Mouse (Mus musculus): Measurements from ENCODE around the gene Akirin1. TPM values are rescaled to one million over a fixed set of nuclear protein-coding genes. Genes with fewer than 3 reads are reported as not detected.
A peak's percentile ranks its signal among the peaks of the same experiment; 100 is the strongest.

Akirin1 gene
- polyA plus RNA-seq, 1 experiment from 2014 or later: 47.2 TPM

GRCm38 (mm10) chr4:123707340-123707739 is 42.8 kb downstream of the Akirin1 start:
- WGBS: 91% methylated on average over 5 of the region's 5 CpGs
- Histone ChIP-seq H3K36me3 (ENCODE audit: control insufficient read depth, insufficient read depth, low read length) (peaks cover 4% of the 10 kb centered on the region), H3K27ac (ENCODE audit: low read length) (no peak overlapping the region), H3K4me3 (ENCODE audit: low read depth, low read length) (no peak overlapping the region), H3K4me1 (ENCODE audit: control insufficient read depth, insufficient read depth, low read length) (no peaks in the 10 kb centered on the region), H3K9ac (replicated peaks; ENCODE audit: low read depth, low read length) (no peak overlapping the region), H3K9me3 (ENCODE audit: control insufficient read depth, low read depth, low read length) (no peaks in the 10 kb centered on the region), H3K27me3 (ENCODE audit: control insufficient read depth, insufficient read depth, low read length) (no peaks in the 10 kb centered on the region), H3K4me2 (replicated peaks; ENCODE audit: low read depth, low read length) (no peak overlapping the region)
- ATAC-seq (ENCODE audit: insufficient number of reproducible peaks, insufficient read depth, low FRiP score, low read depth): no peak

GRCm38 (mm10) chr4:123705340-123705739 is 44.8 kb downstream of the Akirin1 start:
- 90% methylated on average over 2 of the region's 2 CpGs for WGBS

GRCm38 (mm10) chr4:123693384-123693783 is 56.8 kb downstream of the Akirin1 start:
- no peaks in the 10 kb centered on the region for H3K27me3 ChIP-seq (ENCODE audit: control insufficient read depth, insufficient read depth, low read length)
- H3K9ac ChIP-seq (replicated peaks; ENCODE audit: low read depth, low read length): no peak overlapping the region
- no peak overlapping the region for H3K27ac ChIP-seq (ENCODE audit: low read length)
- ATAC-seq (ENCODE audit: insufficient number of reproducible peaks, insufficient read depth, low FRiP score, low read depth): no peak
- no peaks in the 10 kb centered on the region for H3K9me3 ChIP-seq (ENCODE audit: control insufficient read depth, low read depth, low read length)
- H3K36me3 ChIP-seq (ENCODE audit: control insufficient read depth, insufficient read depth, low read length): no peaks in the 10 kb centered on the region
- H3K4me2 ChIP-seq (replicated peaks; ENCODE audit: low read depth, low read length): no peak overlapping the region
- H3K4me1 ChIP-seq (ENCODE audit: control insufficient read depth, insufficient read depth, low read length): no peaks in the 10 kb centered on the region
- no peak overlapping the region for H3K4me3 ChIP-seq (ENCODE audit: low read depth, low read length)
- 85% methylated on average over 12 of the region's 12 CpGs for WGBS

More at GRCm38 (mm10) chr4:123705340-123705739, 44.8 kb downstream of the Akirin1 start:
- H3K9ac ChIP-seq (replicated peaks; ENCODE audit: low read depth, low read length): no peak overlapping the region
- H3K27me3 ChIP-seq (ENCODE audit: control insufficient read depth, insufficient read depth, low read length): no peaks in the 10 kb centered on the region
- no peaks in the 10 kb centered on the region for H3K36me3 ChIP-seq (ENCODE audit: control insufficient read depth, insufficient read depth, low read length)
- no peaks in the 10 kb centered on the region for H3K9me3 ChIP-seq (ENCODE audit: control insufficient read depth, low read depth, low read length)
- ATAC-seq (ENCODE audit: insufficient number of reproducible peaks, insufficient read depth, low FRiP score, low read depth): no peak
- no peak overlapping the region for H3K4me3 ChIP-seq (ENCODE audit: low read depth, low read length)
- H3K27ac ChIP-seq (ENCODE audit: low read length): no peak overlapping the region
- H3K4me2 ChIP-seq (replicated peaks; ENCODE audit: low read depth, low read length): no peak overlapping the region
- H3K4me1 ChIP-seq (ENCODE audit: control insufficient read depth, insufficient read depth, low read length): no peaks in the 10 kb centered on the region

- Histone ChIP-seq H3K4me3 (ENCODE audit: low read depth, low read length) (no peak overlapping the region), H3K27ac (ENCODE audit: low read length) (no peak overlapping the region), H3K36me3 (ENCODE audit: control insufficient read depth, insufficient read depth, low read length) (no peaks in the 10 kb centered on the region), H3K4me1 (ENCODE audit: control insufficient read depth, insufficient read depth, low read length) (no peaks in the 10 kb centered on the region), H3K9ac (replicated peaks; ENCODE audit: low read depth, low read length) (no peak overlapping the region), H3K4me2 (replicated peaks; ENCODE audit: low read depth, low read length) (no peak overlapping the region), H3K27me3 (ENCODE audit: control insufficient read depth, insufficient read depth, low read length) (no peaks in the 10 kb centered on the region), H3K9me3 (ENCODE audit: control insufficient read depth, low read depth, low read length) (no peaks in the 10 kb centered on the region)
- no peak for ATAC-seq (ENCODE audit: insufficient number of reproducible peaks, insufficient read depth, low FRiP score, low read depth)
- 83% methylated on average over 3 of the region's 3 CpGs for WGBS
These were observed 58.1 kb downstream of the Akirin1 start for GRCm38 (mm10) chr4:123692071-123692470.

GRCm38 (mm10) chr4:123690311-123690710 is 59.8 kb downstream of the Akirin1 start:
- no peaks in the 10 kb centered on the region for H3K4me1 ChIP-seq (ENCODE audit: control insufficient read depth, insufficient read depth, low read length)
- H3K4me2 ChIP-seq (replicated peaks; ENCODE audit: low read depth, low read length): no peak overlapping the region
- H3K9ac ChIP-seq (replicated peaks; ENCODE audit: low read depth, low read length): no peak overlapping the region
- H3K27me3 ChIP-seq (ENCODE audit: control insufficient read depth, insufficient read depth, low read length): peaks cover 5% of the 10 kb centered on the region; the same call in 1 of the 2 replicates
- no peaks in the 10 kb centered on the region for H3K9me3 ChIP-seq (ENCODE audit: control insufficient read depth, low read depth, low read length)
- ATAC-seq (ENCODE audit: insufficient number of reproducible peaks, insufficient read depth, low FRiP score, low read depth): no peak
- 82% methylated on average over 10 of the region's 10 CpGs for WGBS
- H3K27ac ChIP-seq (ENCODE audit: low read length): no peak overlapping the region
- H3K36me3 ChIP-seq (ENCODE audit: control insufficient read depth, insufficient read depth, low read length): no peaks in the 10 kb centered on the region
- no peak overlapping the region for H3K4me3 ChIP-seq (ENCODE audit: low read depth, low read length)

GRCm38 (mm10) chr4:123687025-123687781 is 62.9 kb downstream of the Akirin1 start:
- Histone ChIP-seq H3K4me1 (ENCODE audit: control insufficient read depth, insufficient read depth, low read length) (no peaks in the 10 kb centered on the region), H3K27me3 (ENCODE audit: control insufficient read depth, insufficient read depth, low read length) (peaks cover 5% of the 10 kb centered on the region; the same call in 1 of the 2 replicates), H3K9ac (replicated peaks; ENCODE audit: low read depth, low read length) (peak overlapping the region; percentile 60), H3K4me3 (ENCODE audit: low read depth, low read length) (peak overlapping the region; percentile 81), H3K4me2 (replicated peaks; ENCODE audit: low read depth, low read length) (peak overlapping the region; percentile 100), H3K27ac (ENCODE audit: low read length) (no peak overlapping the region), H3K36me3 (ENCODE audit: control insufficient read depth, insufficient read depth, low read length) (no peaks in the 10 kb centered on the region), H3K9me3 (ENCODE audit: control insufficient read depth, low read depth, low read length) (no peaks in the 10 kb centered on the region)
- peak; percentile 62 for ATAC-seq (ENCODE audit: insufficient number of reproducible peaks, insufficient read depth, low FRiP score, low read depth)
- WGBS: 1% methylated on average over 46 of the region's 89 CpGs

- Histone ChIP-seq H3K4me2 (replicated peaks; ENCODE audit: low read depth, low read length) (peak overlapping the region; percentile 100), H3K27me3 (ENCODE audit: control insufficient read depth, insufficient read depth, low read length) (peaks cover 5% of the 10 kb centered on the region; the same call in 1 of the 2 replicates), H3K36me3 (ENCODE audit: control insufficient read depth, insufficient read depth, low read length) (no peaks in the 10 kb centered on the region), H3K9me3 (ENCODE audit: control insufficient read depth, low read depth, low read length) (no peaks in the 10 kb centered on the region), H3K9ac (replicated peaks; ENCODE audit: low read depth, low read length) (peak overlapping the region; percentile 60), H3K4me3 (ENCODE audit: low read depth, low read length) (peak overlapping the region; percentile 81), H3K4me1 (ENCODE audit: control insufficient read depth, insufficient read depth, low read length) (0 out of 2 replicates have a peak, but pooled peaks cover under 1% of the 10 kb centered on the region), H3K27ac (ENCODE audit: low read length) (no peak overlapping the region)
- 0 out of 2 replicates have a peak, but pooled peaks have one; percentile 5 for ATAC-seq (ENCODE audit: insufficient number of reproducible peaks, insufficient read depth, low FRiP score, low read depth)
- under 1% methylated on average over 46 of the region's 56 CpGs for WGBS
These were observed 63.6 kb downstream of the Akirin1 start for GRCm38 (mm10) chr4:123686368-123687024.

- Histone ChIP-seq H3K9me3 (ENCODE audit: control insufficient read depth, low read depth, low read length) (no peaks in the 10 kb centered on the region), H3K4me1 (ENCODE audit: control insufficient read depth, insufficient read depth, low read length) (0 out of 2 replicates have a peak, but pooled peaks cover 5% of the 10 kb centered on the region)
- no peak for ATAC-seq (ENCODE audit: insufficient number of reproducible peaks, insufficient read depth, low FRiP score, low read depth)
These were observed 64.5 kb downstream of the Akirin1 start for GRCm38 (mm10) chr4:123685506-123686242.

More at GRCm38 (mm10) chr4:123685506-123686242, 64.5 kb downstream of the Akirin1 start:
- Histone ChIP-seq H3K4me3 (ENCODE audit: low read depth, low read length) (no peak overlapping the region), H3K27me3 (ENCODE audit: control insufficient read depth, insufficient read depth, low read length) (peaks cover 5% of the 10 kb centered on the region; the same call in 1 of the 2 replicates), H3K9ac (replicated peaks; ENCODE audit: low read depth, low read length) (no peak overlapping the region), H3K27ac (ENCODE audit: low read length) (no peak overlapping the region), H3K4me2 (replicated peaks; ENCODE audit: low read depth, low read length) (peak overlapping the region; percentile 100), H3K36me3 (ENCODE audit: control insufficient read depth, insufficient read depth, low read length) (no peaks in the 10 kb centered on the region)
- WGBS: 68% methylated on average over 8 of the region's 8 CpGs
